Mouse (Mus musculus) urinary bladder, postnatal 10 days (tissue): ENCODE results near the gene Olfr741.

Experiments used
- DNase-seq: peaks from one replicate; pipeline ENCODE4 v3.0.0; 2022; ENCODE audit warnings: low spot score

Gene Olfr741

DNA sequence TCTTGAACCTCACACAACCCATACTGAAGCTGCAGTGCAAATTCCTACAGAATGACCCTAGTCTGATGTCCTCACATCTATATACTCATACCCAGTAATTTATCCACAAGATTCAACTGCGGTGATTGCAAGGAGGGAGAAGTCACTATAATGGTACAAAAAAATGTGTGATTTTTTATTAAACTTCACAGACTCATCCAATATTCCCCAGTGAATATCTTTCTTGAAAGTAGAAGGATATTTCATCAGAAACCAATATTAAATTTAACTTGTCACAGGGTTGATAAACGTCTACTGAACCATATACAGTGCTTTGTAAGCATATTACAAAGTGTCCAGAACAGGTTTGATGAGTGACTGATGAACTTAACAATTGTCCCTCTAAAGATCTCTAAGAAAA, at the start of gene Olfr741:
Gene Olfr741, plus strand, starts transcription at position 301 of the 400 bp plus-strand sequence.
- DNase-seq = no peak

DNA sequence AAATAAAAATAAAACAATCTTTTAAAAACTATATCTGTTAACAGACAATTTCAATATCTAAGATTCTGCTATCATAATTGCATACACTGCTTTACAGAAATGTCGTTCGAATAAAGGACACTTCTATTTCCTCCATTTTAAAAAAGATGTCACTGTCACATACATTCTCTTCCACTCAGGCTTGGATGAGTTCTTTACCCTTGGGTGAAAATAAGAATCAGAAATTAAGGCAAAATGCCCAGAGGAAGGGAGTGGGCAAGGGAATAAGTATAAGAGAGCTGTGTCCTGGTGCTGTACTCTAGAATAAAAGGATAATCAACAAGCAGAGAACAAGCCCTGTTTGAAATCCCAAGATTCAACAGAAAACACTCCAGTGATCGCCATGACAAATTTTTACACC, 27.3 kb upstream of the Olfr741 start, which contains the start of gene Olfr740:
Gene Olfr740, plus strand, starts transcription at position 301 of the 400 bp plus-strand sequence.
- DNase-seq = no peak

DNA sequence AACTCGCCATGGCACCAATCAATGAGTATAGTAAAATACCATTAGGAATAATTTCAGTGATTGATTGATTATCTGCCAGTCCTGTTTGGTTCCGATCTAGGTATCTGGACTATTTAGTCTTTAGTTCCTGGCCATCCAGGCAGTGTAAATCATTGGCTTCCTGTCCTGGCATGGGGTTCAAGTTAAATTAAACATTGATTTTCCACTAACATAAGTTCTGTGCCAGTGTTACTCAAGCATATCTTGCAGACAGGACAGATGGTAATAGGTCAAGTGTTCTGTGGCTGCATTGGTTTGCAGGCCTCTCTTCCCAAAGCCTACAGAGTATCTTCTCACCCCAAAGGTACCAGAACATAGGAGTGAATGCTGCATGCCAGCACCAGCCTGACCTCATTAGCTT, 5.9 kb downstream of the Olfr741 start:
- DNase-seq = no peak

DNA sequence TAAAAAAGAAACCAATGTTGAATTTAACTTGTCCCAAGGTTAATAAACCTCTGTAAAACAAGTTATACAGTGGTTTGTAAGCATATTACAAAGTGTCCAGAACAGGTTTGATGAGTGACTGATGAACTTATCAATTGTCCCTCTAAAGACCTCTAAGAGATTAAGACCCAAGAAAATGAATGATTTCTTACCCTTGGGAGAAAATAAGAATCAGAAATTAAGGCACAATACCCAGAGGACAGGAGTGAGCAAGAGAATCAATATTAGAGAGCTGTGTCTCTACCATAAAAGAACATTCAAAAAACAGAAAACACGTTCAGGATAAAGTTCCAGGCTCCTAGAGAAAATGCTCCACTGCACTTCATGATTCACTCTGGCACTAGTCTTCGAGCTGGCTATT, 30.8 kb downstream of the Olfr741 start, which contains the start of gene Olfr742:
Gene Olfr742, plus strand, starts transcription at position 301 of the 400 bp plus-strand sequence.
- DNase-seq = no peak

DNA sequence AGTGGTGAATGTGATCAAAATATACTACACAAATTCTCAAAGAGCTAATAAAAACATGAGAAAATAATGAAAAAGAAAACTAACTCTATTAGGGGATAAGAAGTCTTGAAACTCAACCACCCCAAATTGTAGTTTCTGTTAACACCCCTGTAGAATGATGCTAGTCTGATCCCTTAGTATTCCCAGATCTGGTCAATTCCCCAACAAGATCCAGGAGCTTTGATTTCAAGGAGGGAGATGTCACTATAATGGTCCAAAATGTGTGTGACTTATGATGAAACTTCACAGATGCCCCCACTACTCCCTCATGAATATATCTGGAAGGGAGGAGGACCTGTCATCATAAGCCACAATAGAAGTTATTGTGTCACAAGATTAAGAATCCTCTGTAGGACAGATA, 49.0 kb downstream of the Olfr741 start, which contains the start of gene Olfr743:
Gene Olfr743, plus strand, starts transcription at position 301 of the 400 bp plus-strand sequence.
- DNase-seq = no peak
